Mouse (Mus musculus): ENCODE results near the gene Marf1.

DNA sequence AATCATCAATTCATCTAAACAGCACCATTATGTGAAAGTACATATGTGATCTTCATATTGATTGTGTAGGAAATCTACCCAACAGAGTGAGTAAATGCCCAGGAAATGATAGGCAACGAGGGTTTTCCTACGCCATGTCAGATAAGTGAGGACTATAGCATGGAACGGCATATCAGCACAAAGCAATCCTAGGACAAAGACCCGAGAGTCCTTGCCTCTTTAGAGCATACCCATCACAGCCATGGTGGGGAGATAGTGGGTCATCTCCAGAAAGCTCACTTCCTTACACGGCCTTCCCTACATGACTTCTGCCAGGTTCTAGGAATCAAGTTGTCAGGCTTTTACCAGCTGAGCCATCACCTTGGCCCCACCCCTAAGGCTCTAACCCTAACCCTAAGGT is 103.3 kb downstream of the Marf1 start:
- TF ChIP-seq CTCF (IDR thresholded peaks at IDR 0.05; ENCODE audit: borderline replicate concordance, extremely low read depth, insufficient read depth, insufficient read length) = no peak
- TF ChIP-seq POLR2A (IDR thresholded peaks at IDR 0.05; ENCODE audit: borderline replicate concordance, extremely low read depth, insufficient read depth, insufficient read length, poor library complexity, severe bottlenecking) = no peak

Measured in brain, embryonic 14.5 days (tissue).